Mouse (Mus musculus): ENCODE measurements at regions not wholly inside any gene's neighbourhood (a gene's known extent, or its start where the extent isn't known, plus 50 kb on each side); places are given as distances from the start of the nearest gene placed in this dataset.

DNA sequence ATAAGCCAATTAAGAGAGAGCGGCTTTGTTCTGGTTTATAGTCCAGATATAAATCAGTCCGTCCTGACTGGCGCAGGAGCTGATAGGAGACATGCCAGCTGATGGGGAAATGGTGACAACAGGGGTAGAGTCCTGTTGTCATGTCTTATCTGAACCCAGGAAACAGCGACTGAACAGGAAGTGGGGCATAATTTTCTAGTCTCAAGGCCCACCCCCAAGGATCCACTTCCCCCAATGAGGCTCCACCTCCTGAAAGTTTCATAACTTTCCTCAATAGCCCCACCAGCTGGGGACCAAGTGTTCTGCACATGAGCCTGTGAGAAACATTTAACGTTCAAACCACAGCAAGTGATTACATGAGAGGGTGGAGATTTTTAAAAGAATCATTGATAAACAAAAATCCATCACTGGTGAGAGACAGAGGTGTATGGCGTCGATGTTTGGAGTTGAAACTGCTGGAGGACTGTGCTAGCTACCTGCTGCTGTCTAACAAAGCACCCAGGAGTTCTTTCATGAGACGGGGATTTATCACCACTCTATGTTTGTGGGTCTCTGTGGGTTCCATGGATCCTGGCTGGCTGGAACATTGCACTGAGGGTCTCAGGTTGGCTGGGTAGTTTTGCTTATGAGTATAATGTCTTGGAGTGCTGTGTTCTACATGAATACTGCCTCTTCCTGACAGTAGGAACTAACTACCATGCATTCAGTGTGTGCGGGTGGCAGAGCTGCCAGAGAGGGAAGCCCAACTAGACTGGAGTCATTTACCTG is 132.0 kb upstream of the Gadl1 start:
- TF ChIP-seq EP300 (IDR thresholded peaks at IDR 0.05) = no peak
- 0 out of 2 replicates have a peak, but pooled peaks have one; percentile 8 for TF ChIP-seq CTCF (IDR thresholded peaks at IDR 0.05)

Data from lung, postnatal 0 days (tissue).